8 mouse cellular contexts compared by ENCODE assay signal in the genomic region with DNA sequence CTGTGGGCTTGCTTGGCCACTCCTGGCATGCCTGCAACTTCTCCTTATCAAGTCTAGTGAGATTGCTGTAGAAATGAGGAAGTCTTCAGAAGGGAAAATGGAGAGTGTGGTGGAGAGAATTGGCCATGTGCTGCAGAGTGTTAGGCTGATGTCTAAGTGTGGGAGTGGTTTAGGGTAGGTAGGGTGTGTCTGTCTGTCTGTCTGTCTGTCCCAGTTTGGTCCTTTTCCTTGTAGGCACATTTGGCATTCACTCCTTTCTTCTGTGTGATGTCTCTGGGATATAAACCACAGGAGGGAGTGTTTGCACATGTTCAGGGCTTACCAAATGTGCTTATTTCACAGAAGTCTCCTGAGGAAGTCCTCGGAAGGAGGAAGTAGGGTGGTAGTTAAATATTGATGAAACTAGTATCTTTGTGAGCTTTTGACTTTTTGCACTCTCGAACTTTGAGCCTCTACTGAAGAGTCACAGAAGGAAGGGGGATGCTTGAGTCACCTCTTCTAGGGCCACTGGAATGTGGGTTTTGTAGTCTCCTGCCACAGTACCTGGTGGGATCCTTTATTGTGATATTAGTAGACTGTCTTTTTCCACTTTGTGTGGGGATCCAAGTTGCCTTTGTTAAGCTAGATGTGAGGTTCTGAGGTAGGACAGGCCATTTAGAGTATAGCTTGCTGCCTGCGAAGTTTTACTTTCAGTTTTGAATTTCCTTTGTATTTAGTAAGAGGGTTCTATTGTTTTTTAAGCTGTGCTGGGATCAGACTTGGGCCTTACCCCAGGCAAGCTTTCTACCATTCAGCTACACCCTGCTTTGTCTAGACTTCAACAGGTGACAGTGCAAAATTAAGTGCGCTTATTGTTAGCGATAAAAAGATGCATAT. TPM values are rescaled to one million over a fixed set of nuclear protein-coding genes. Genes with fewer than 3 reads are reported as not detected.
DNase-seq lines count a peak whose midpoint lies in the region; ATAC-seq lines count a peak whose summit lies in the region.

No protein-coding gene starts in this region.

- H3K4me1 ChIP-seq in heart, embryonic 14.5 days (ENCODE audit: control insufficient read depth in 2 of 2, insufficient read depth in 2 of 2, low read length in 2 of 2) = peaks cover 32 to 61% of the 10 kb centered on the region in 2 experiments
- peaks cover 58% of the 10 kb centered on the region for H3K4me1 ChIP-seq in limb, embryonic 13.5 days

- peaks cover 6% of the 10 kb centered on the region for H3K36me3 ChIP-seq in heart, embryonic 14.5 days (ENCODE audit: control insufficient read depth, insufficient read depth, low read length)
- peaks cover 9% of the 10 kb centered on the region for H3K36me3 ChIP-seq in limb, embryonic 13.5 days

- H3K9me3 ChIP-seq in heart, embryonic 14.5 days (ENCODE audit: control insufficient read depth, low read length) = no peaks in the 10 kb centered on the region
- H3K9me3 ChIP-seq in limb, embryonic 13.5 days = no peaks in the 10 kb centered on the region

- H3K4me2 ChIP-seq in heart, embryonic 14.5 days (ENCODE audit: low read length) = peak overlapping the region; percentile 80
- H3K4me2 ChIP-seq in limb, embryonic 13.5 days (replicated peaks) = peak overlapping the region; percentile 79

- peak overlapping the region; percentile 94 for H3K9ac ChIP-seq in heart, embryonic 14.5 days (ENCODE audit: low read length)
- peak overlapping the region; percentile 27 for H3K9ac ChIP-seq in limb, embryonic 13.5 days

- ATAC-seq in heart, embryonic 14.5 days (ENCODE audit: insufficient number of reproducible peaks, insufficient read depth, low FRiP score, low read depth) = no peak
- no peak for ATAC-seq in limb, embryonic 13.5 days (ENCODE audit: low FRiP score, low read depth)
- peak; percentile 23 for ATAC-seq in monocyte, adult 5-6 weeks (replicated peaks; ENCODE audit: insufficient number of reproducible peaks, low FRiP score, low TSS enrichment, poor library complexity, severe bottlenecking)

- peak; percentile 92 for DNase-seq in 416B (ENCODE audit: low read depth)
- DNase-seq in NIH3T3 (ENCODE audit: low read depth) = peak; percentile 41
- DNase-seq in right cerebral cortex, postnatal 14 days = no peak
- DNase-seq in gastrocnemius, postnatal 4 days (ENCODE audit: low spot score in 2 of 2) = no peak
- DNase-seq in retina, postnatal 1 day = no peak

- 67% methylated on average over 5 of the region's 5 CpGs for whole genome bisulfite sequencing in heart, embryonic 14.5 days
- WGBS in limb, embryonic 13.5 days = 80% methylated on average over 5 of the region's 5 CpGs

- no peaks in the 10 kb centered on the region for H3K27me3 ChIP-seq in heart, embryonic 14.5 days (ENCODE audit: control insufficient read depth, insufficient read depth, low read length)
- H3K27me3 ChIP-seq in limb, embryonic 13.5 days = no peaks in the 10 kb centered on the region

- H3K27ac ChIP-seq in heart, embryonic 14.5 days (replicated peaks in 1 of 2; ENCODE audit: control insufficient read depth in 1 of 2, insufficient read depth in 1 of 2, low read depth in 2 of 2, low read length in 2 of 2) = peak overlapping the region; percentile 72 to 99
- peak overlapping the region; percentile 3; the same call in 1 of the 2 replicates for H3K27ac ChIP-seq in limb, embryonic 13.5 days

- H3K4me3 ChIP-seq in heart, embryonic 14.5 days (ENCODE audit: control insufficient read depth in 1 of 2, insufficient read depth in 1 of 2, low read depth in 1 of 2, low read length in 2 of 2) = peak overlapping the region; percentile 23 to 95
- H3K4me3 ChIP-seq in limb, embryonic 13.5 days = peak overlapping the region; percentile 90

RNA-seq across cellular contexts. Expression of a gene that starts 9.2 kb away (rescaled TPM):
- polyA plus RNA-seq in heart, embryonic 14.5 days (2014; fragmentation: Nextera tagmentation; extraction: Ambion mirVana) = 236 and 242 TPM in 2 replicates
- 520 and 556 TPM in 2 replicates for polyA plus RNA-seq in limb, embryonic 13.5 days (2015; fragmentation: Nextera tagmentation; extraction: Ambion mirVana)
- total RNA-seq in monocyte, adult 5-6 weeks (2017) = 927 to 1,272 TPM (median 1,055 TPM) in 3 replicates
- total RNA-seq in gastrocnemius, postnatal 4 days (2021) = 100 to 1,000 TPM; 420 to 508 TPM

RNA-seq across cellular contexts. Expression of a gene that starts 22.3 kb away (rescaled TPM):
- 0.24 and 0.43 TPM in 2 replicates for polyA plus RNA-seq in heart, embryonic 14.5 days (2014; fragmentation: Nextera tagmentation; extraction: Ambion mirVana)
- polyA plus RNA-seq in limb, embryonic 13.5 days (2015; fragmentation: Nextera tagmentation; extraction: Ambion mirVana) = 0.27 and 0.34 TPM in 2 replicates
- 0.19 to 0.49 TPM (median 0.32 TPM) in 3 replicates for total RNA-seq in monocyte, adult 5-6 weeks (2017)
- total RNA-seq in gastrocnemius, postnatal 4 days (2021) = under 1 TPM; 0.13 to 0.17 TPM

RNA-seq across cellular contexts. Expression of a gene that starts 29.2 kb away (rescaled TPM):
- 154 and 173 TPM in 2 replicates for polyA plus RNA-seq in heart, embryonic 14.5 days (2014; fragmentation: Nextera tagmentation; extraction: Ambion mirVana)
- 206 and 208 TPM in 2 replicates for polyA plus RNA-seq in limb, embryonic 13.5 days (2015; fragmentation: Nextera tagmentation; extraction: Ambion mirVana)
- 84.5 to 177 TPM (median 158 TPM) in 3 replicates for total RNA-seq in monocyte, adult 5-6 weeks (2017)
- total RNA-seq in gastrocnemius, postnatal 4 days (2021) = 100 to 1,000 TPM; 170 to 182 TPM

RNA-seq across cellular contexts. Expression of a gene that starts 30.2 kb away (rescaled TPM):
- polyA plus RNA-seq in heart, embryonic 14.5 days (2014; fragmentation: Nextera tagmentation; extraction: Ambion mirVana) = 146 and 162 TPM in 2 replicates
- polyA plus RNA-seq in limb, embryonic 13.5 days (2015; fragmentation: Nextera tagmentation; extraction: Ambion mirVana) = 158 and 164 TPM in 2 replicates
- total RNA-seq in monocyte, adult 5-6 weeks (2017) = 71.0 to 80.3 TPM (median 79.6 TPM) in 3 replicates
- 10 to 100 TPM; 53.4 to 54.4 TPM for total RNA-seq in gastrocnemius, postnatal 4 days (2021)

Comparison
In these comparisons a context has a peak if more than half of its experiments do, and no peak if none do; other contexts are left out.
1. DNase-seq: peak in 416B (single experiment) and NIH3T3 (single experiment); none in right cerebral cortex, postnatal 14 days (single experiment), gastrocnemius, postnatal 4 days (0 of 2) and retina, postnatal 1 day (single experiment).